Mouse (Mus musculus): Measurements from ENCODE around the gene Drd4. TPM values are rescaled to one million over a fixed set of nuclear protein-coding genes. Genes with fewer than 3 reads are reported as not detected.

Gene Drd4
- polyA plus RNA-seq, 1 experiment from 2014 or later, result 0.64 TPM

Other genes starting within 250 kb of the Drd4 start
- gene B4galnt4, start 230.9 kb upstream of the Drd4 start, polyA plus RNA-seq (2015; fragmentation: Nextera tagmentation; extraction: Ambion mirVana), result 53.3 and 55.0 TPM in 2 replicates
- 0.31 and 0.32 TPM in 2 replicates for gene Pkp3, start 213.8 kb upstream of the Drd4 start, polyA plus RNA-seq (2015; fragmentation: Nextera tagmentation; extraction: Ambion mirVana)
- 3.2 and 3.3 TPM in 2 replicates for gene Sigirr, start 191.4 kb upstream of the Drd4 start, polyA plus RNA-seq (2015; fragmentation: Nextera tagmentation; extraction: Ambion mirVana)
- gene Ano9, start 174.2 kb upstream of the Drd4 start, polyA plus RNA-seq (2015; fragmentation: Nextera tagmentation; extraction: Ambion mirVana), result 0.49 and 0.80 TPM in 2 replicates
- 82.8 and 95.8 TPM in 2 replicates for gene Ptdss2, start 169.6 kb upstream of the Drd4 start, polyA plus RNA-seq (2015; fragmentation: Nextera tagmentation; extraction: Ambion mirVana)
- 53.6 and 54.1 TPM in 2 replicates for gene Rnh1, start 119.1 kb upstream of the Drd4 start, polyA plus RNA-seq (2015; fragmentation: Nextera tagmentation; extraction: Ambion mirVana)
- gene Hras, start 98.0 kb upstream of the Drd4 start, polyA plus RNA-seq (2015; fragmentation: Nextera tagmentation; extraction: Ambion mirVana), result 93.2 and 132 TPM in 2 replicates
- 10.1 and 10.4 TPM in 2 replicates for gene Lrrc56, start 97.8 kb upstream of the Drd4 start, polyA plus RNA-seq (2015; fragmentation: Nextera tagmentation; extraction: Ambion mirVana)
- 0.35 and 0.89 TPM in 2 replicates for gene Lmntd2, start 77.9 kb upstream of the Drd4 start, polyA plus RNA-seq (2015; fragmentation: Nextera tagmentation; extraction: Ambion mirVana)
- gene Rassf7, start 76.1 kb upstream of the Drd4 start, polyA plus RNA-seq (2015; fragmentation: Nextera tagmentation; extraction: Ambion mirVana), result 22.8 and 25.9 TPM in 2 replicates
- 57.1 and 67.4 TPM in 2 replicates for gene Phrf1, start 63.2 kb upstream of the Drd4 start, polyA plus RNA-seq (2015; fragmentation: Nextera tagmentation; extraction: Ambion mirVana)
- 1.8 and 2.0 TPM in 2 replicates for gene Irf7, start 25.5 kb upstream of the Drd4 start, polyA plus RNA-seq (2015; fragmentation: Nextera tagmentation; extraction: Ambion mirVana)
- 0.29 TPM in 1 of 2 replicates, not detected in the other for gene Cdhr5, start 15.2 kb upstream of the Drd4 start, polyA plus RNA-seq (2015; fragmentation: Nextera tagmentation; extraction: Ambion mirVana)
- gene Sct, start 12.9 kb upstream of the Drd4 start, polyA plus RNA-seq (2015; fragmentation: Nextera tagmentation; extraction: Ambion mirVana), result 3.5 and 6.1 TPM in 2 replicates
- gene Deaf1, start 35.7 kb downstream of the Drd4 start, polyA plus RNA-seq (2015; fragmentation: Nextera tagmentation; extraction: Ambion mirVana), result 202 and 206 TPM in 2 replicates
- gene Tmem80, start 35.7 kb downstream of the Drd4 start, polyA plus RNA-seq (2015; fragmentation: Nextera tagmentation; extraction: Ambion mirVana), result 48.2 and 52.2 TPM in 2 replicates
- gene Eps8l2, start 46.9 kb downstream of the Drd4 start, polyA plus RNA-seq (2015; fragmentation: Nextera tagmentation; extraction: Ambion mirVana), result 2.5 and 3.1 TPM in 2 replicates
- gene Taldo1, start 100.2 kb downstream of the Drd4 start, polyA plus RNA-seq (2015; fragmentation: Nextera tagmentation; extraction: Ambion mirVana), result 276 and 284 TPM in 2 replicates
- gene Gatd1, start 122.1 kb downstream of the Drd4 start, polyA plus RNA-seq (2015; fragmentation: Nextera tagmentation; extraction: Ambion mirVana), result 51.8 and 55.2 TPM in 2 replicates
- gene Cend1, start 137.5 kb downstream of the Drd4 start, polyA plus RNA-seq (2015; fragmentation: Nextera tagmentation; extraction: Ambion mirVana), result 226 and 245 TPM in 2 replicates
- gene Slc25a22, start 145.9 kb downstream of the Drd4 start, polyA plus RNA-seq (2015; fragmentation: Nextera tagmentation; extraction: Ambion mirVana), result 96.3 and 104 TPM in 2 replicates
- 2.8 and 4.5 TPM in 2 replicates for gene Pidd1, start 152.0 kb downstream of the Drd4 start, polyA plus RNA-seq (2015; fragmentation: Nextera tagmentation; extraction: Ambion mirVana)
- 602 and 645 TPM in 2 replicates for gene Rplp2, start 155.4 kb downstream of the Drd4 start, polyA plus RNA-seq (2015; fragmentation: Nextera tagmentation; extraction: Ambion mirVana)
- gene Pnpla2, start 163.2 kb downstream of the Drd4 start, polyA plus RNA-seq (2015; fragmentation: Nextera tagmentation; extraction: Ambion mirVana), result 20.0 and 20.9 TPM in 2 replicates
- gene Cracr2b, start 169.1 kb downstream of the Drd4 start, polyA plus RNA-seq (2015; fragmentation: Nextera tagmentation; extraction: Ambion mirVana), result 7.9 and 10.8 TPM in 2 replicates
- gene Cd151, start 175.4 kb downstream of the Drd4 start, polyA plus RNA-seq (2015; fragmentation: Nextera tagmentation; extraction: Ambion mirVana), result 23.0 and 24.7 TPM in 2 replicates
- 72.4 and 75.8 TPM in 2 replicates for gene Polr2l, start 183.1 kb downstream of the Drd4 start, polyA plus RNA-seq (2015; fragmentation: Nextera tagmentation; extraction: Ambion mirVana)
- 68.3 and 71.0 TPM in 2 replicates for gene Tspan4, start 183.2 kb downstream of the Drd4 start, polyA plus RNA-seq (2015; fragmentation: Nextera tagmentation; extraction: Ambion mirVana)
- 54.4 and 56.7 TPM in 2 replicates for gene Chid1, start 247.9 kb downstream of the Drd4 start, polyA plus RNA-seq (2015; fragmentation: Nextera tagmentation; extraction: Ambion mirVana)